Mouse (Mus musculus): ENCODE results near the gene Kalrn. TPM values are rescaled to one million over a fixed set of nuclear protein-coding genes. Genes with fewer than 3 reads are reported as not detected.

Gene Kalrn
- total RNA-seq, 1 experiment from 2014 or later: 6.8 TPM

GRCm38 (mm10) chr16:34413868-34414333 lies 159.4 kb downstream of the Kalrn start:
- no peak for ATAC-seq (replicated peaks in 1 of 2; ENCODE audit: insufficient read depth in 1 of 2, low FRiP score in 2 of 2, low TSS enrichment in 1 of 2, low read depth in 1 of 2, poor library complexity in 2 of 2, severe bottlenecking in 2 of 2)

- no peak for ATAC-seq (replicated peaks in 1 of 2; ENCODE audit: insufficient read depth in 1 of 2, low FRiP score in 2 of 2, low TSS enrichment in 1 of 2, low read depth in 1 of 2, poor library complexity in 2 of 2, severe bottlenecking in 2 of 2)
These were observed 166.3 kb downstream of the Kalrn start for GRCm38 (mm10) chr16:34407036-34407435.

- ATAC-seq (replicated peaks in 1 of 2; ENCODE audit: insufficient read depth in 1 of 2, low FRiP score in 2 of 2, low TSS enrichment in 1 of 2, low read depth in 1 of 2, poor library complexity in 2 of 2, severe bottlenecking in 2 of 2): no peak
These were observed 168.2 kb downstream of the Kalrn start for GRCm38 (mm10) chr16:34405094-34405493.

GRCm38 (mm10) chr16:34401216-34401615 lies 172.1 kb downstream of the Kalrn start:
- ATAC-seq (replicated peaks in 1 of 2; ENCODE audit: insufficient read depth in 1 of 2, low FRiP score in 2 of 2, low TSS enrichment in 1 of 2, low read depth in 1 of 2, poor library complexity in 2 of 2, severe bottlenecking in 2 of 2): no peak

- no peak for ATAC-seq (replicated peaks in 1 of 2; ENCODE audit: insufficient read depth in 1 of 2, low FRiP score in 2 of 2, low TSS enrichment in 1 of 2, low read depth in 1 of 2, poor library complexity in 2 of 2, severe bottlenecking in 2 of 2)
These were observed 173.1 kb downstream of the Kalrn start for GRCm38 (mm10) chr16:34400102-34400728.

DNA sequence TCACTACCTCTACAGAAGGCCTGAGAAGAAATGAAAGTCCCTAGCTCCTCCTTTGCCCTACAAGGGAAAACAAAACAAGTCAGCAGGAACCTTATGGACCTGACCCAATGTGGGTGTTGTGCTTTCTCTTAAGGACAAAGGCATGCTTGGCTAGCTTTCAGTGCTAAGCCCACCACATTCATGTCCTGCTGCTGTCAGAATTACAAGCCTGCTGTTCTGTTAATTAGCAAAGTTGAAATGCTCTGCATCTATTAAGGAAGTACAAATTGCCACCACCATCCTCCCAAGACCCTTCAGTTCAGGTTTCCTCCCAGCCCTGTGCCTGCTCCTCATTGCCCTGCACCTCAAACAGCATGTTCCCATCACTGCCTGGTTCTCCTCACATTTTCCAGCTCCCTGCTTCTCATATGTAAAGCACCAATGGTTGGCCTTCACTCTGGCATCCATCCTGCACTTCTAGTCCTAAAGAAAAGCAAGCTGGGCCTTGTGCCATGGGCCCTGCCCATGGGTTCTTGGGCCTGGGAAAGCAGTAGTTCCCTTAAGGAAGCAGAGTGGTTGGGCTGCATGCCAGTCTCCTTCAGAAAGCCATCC lies 178.0 kb downstream of the Kalrn start:
- no peak for ATAC-seq (replicated peaks in 1 of 2; ENCODE audit: insufficient read depth in 1 of 2, low FRiP score in 2 of 2, low TSS enrichment in 1 of 2, low read depth in 1 of 2, poor library complexity in 2 of 2, severe bottlenecking in 2 of 2)

DNA sequence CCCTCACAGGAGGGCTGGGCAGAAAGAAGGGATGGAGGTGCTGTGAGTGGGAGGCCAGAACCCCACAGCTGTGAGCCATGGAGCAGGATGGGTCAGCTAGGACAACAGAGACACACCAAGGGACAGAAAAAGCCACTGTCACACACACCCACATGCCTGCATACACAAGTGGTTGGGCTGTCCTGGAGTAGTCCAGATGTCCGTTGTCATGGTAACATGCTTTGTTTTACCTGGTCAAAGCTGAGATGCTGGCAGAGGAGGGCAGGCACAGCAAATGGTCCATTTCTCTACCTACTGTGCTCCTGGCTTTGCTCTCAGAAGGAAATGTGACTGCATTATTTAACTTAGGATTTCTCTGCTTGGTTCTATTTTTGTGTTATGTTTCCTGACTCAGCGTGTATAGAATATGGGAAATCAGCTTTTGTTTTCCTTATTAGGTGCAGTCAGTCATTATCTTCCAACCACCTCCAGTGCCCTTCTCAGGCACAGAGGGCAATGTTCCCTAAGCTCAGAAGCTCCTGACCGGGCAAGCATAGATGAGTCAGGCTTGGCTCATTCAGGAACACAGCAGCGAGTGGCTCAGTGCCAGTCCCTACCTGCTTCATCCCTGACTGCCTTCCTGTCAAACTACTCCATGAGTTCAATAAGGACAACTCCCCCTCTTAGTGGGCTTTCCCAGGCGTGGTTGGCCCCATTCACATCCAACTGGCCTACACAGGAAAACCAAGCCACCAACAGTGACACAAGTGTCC lies 183.6 kb downstream of the Kalrn start:
- ATAC-seq (replicated peaks in 1 of 2; ENCODE audit: insufficient read depth in 1 of 2, low FRiP score in 2 of 2, low TSS enrichment in 1 of 2, low read depth in 1 of 2, poor library complexity in 2 of 2, severe bottlenecking in 2 of 2): no peak

GRCm38 (mm10) chr16:34388871-34389270 lies 184.5 kb downstream of the Kalrn start:
- no peak for ATAC-seq (replicated peaks in 1 of 2; ENCODE audit: insufficient read depth in 1 of 2, low FRiP score in 2 of 2, low TSS enrichment in 1 of 2, low read depth in 1 of 2, poor library complexity in 2 of 2, severe bottlenecking in 2 of 2)

GRCm38 (mm10) chr16:34385065-34385464 lies 188.3 kb downstream of the Kalrn start:
- no peak for ATAC-seq (replicated peaks in 1 of 2; ENCODE audit: insufficient read depth in 1 of 2, low FRiP score in 2 of 2, low TSS enrichment in 1 of 2, low read depth in 1 of 2, poor library complexity in 2 of 2, severe bottlenecking in 2 of 2)

- no peak for ATAC-seq (replicated peaks in 1 of 2; ENCODE audit: insufficient read depth in 1 of 2, low FRiP score in 2 of 2, low TSS enrichment in 1 of 2, low read depth in 1 of 2, poor library complexity in 2 of 2, severe bottlenecking in 2 of 2)
These were observed 190.3 kb downstream of the Kalrn start for GRCm38 (mm10) chr16:34382992-34383391.

- ATAC-seq (replicated peaks in 1 of 2; ENCODE audit: insufficient read depth in 1 of 2, low FRiP score in 2 of 2, low TSS enrichment in 1 of 2, low read depth in 1 of 2, poor library complexity in 2 of 2, severe bottlenecking in 2 of 2): no peak
These were observed 197.0 kb downstream of the Kalrn start for GRCm38 (mm10) chr16:34376166-34376857.

- ATAC-seq (replicated peaks in 1 of 2; ENCODE audit: insufficient read depth in 1 of 2, low FRiP score in 2 of 2, low TSS enrichment in 1 of 2, low read depth in 1 of 2, poor library complexity in 2 of 2, severe bottlenecking in 2 of 2): no peak
These were observed 199.8 kb downstream of the Kalrn start for GRCm38 (mm10) chr16:34373519-34373918.

GRCm38 (mm10) chr16:34372103-34372741 lies 201.1 kb downstream of the Kalrn start:
- ATAC-seq (replicated peaks in 1 of 2; ENCODE audit: insufficient read depth in 1 of 2, low FRiP score in 2 of 2, low TSS enrichment in 1 of 2, low read depth in 1 of 2, poor library complexity in 2 of 2, severe bottlenecking in 2 of 2): no peak

DNA sequence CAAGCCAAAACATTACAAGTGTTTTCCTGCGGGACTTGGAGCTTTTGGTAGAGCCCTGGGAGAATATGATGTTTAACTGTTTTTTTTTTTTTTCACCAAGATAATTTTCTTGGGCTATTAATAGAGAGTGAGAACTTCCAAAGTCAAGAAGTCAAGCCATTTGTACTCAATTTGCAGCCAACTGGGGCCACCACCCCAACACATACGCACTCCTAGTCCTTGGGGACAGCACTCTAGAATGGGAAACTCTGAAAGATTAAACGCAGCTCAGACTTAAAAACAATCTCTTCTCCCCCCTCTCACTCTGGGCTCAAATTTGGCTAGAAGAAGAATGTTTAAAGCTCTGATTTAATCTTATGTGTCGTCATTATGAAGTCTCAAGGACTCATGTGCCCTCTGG lies 214.1 kb downstream of the Kalrn start:
- no peak for ATAC-seq (replicated peaks in 1 of 2; ENCODE audit: insufficient read depth in 1 of 2, low FRiP score in 2 of 2, low TSS enrichment in 1 of 2, low read depth in 1 of 2, poor library complexity in 2 of 2, severe bottlenecking in 2 of 2)

GRCm38 (mm10) chr16:34355547-34355946 lies 217.8 kb downstream of the Kalrn start:
- no peak for ATAC-seq (replicated peaks in 1 of 2; ENCODE audit: insufficient read depth in 1 of 2, low FRiP score in 2 of 2, low TSS enrichment in 1 of 2, low read depth in 1 of 2, poor library complexity in 2 of 2, severe bottlenecking in 2 of 2)

DNA sequence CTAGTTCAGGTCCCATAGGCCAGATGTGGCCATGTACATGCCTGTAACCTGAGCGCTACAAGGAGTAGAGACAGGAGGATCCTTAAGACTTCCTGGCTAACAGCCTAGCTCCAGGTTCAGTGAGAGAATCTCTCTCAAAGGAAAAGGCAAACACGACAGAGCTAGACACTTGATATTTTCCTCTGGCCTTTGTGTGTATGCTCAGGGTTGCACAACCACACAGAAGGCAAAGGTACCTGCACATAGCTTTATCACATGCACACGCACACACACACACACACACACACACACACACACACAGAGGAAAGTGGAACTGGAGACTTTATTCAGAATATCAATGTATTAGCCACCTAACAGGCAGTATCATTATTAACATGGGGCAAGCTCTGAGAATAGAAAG lies 219.3 kb downstream of the Kalrn start:
- ATAC-seq (replicated peaks in 1 of 2; ENCODE audit: insufficient read depth in 1 of 2, low FRiP score in 2 of 2, low TSS enrichment in 1 of 2, low read depth in 1 of 2, poor library complexity in 2 of 2, severe bottlenecking in 2 of 2): no peak

DNA sequence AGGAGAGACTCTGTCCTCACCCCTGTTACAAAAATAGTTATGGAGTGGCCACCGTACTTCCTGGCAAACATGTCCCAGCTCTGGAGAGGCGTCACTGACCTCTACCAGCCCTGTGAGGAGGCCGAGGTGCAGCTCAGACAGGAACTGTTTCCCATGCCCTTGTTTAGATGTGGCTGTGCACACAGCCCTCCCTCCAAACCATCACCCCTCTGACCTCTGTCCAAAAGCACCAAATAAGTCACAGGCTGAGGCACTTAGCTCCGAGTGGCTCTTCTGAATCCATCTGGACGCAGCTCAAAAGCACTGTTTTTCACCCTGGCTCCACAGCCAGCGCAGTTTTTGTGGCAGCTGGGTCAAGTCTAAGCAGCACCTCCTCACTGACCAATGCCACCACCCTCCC lies 220.6 kb downstream of the Kalrn start:
- no peak for ATAC-seq (replicated peaks in 1 of 2; ENCODE audit: insufficient read depth in 1 of 2, low FRiP score in 2 of 2, low TSS enrichment in 1 of 2, low read depth in 1 of 2, poor library complexity in 2 of 2, severe bottlenecking in 2 of 2)

Data from hematopoietic stem cell, adult 5-6 weeks (primary cell).